Mouse (Mus musculus): Measurements from ENCODE around the gene Trim43a.

DNA sequence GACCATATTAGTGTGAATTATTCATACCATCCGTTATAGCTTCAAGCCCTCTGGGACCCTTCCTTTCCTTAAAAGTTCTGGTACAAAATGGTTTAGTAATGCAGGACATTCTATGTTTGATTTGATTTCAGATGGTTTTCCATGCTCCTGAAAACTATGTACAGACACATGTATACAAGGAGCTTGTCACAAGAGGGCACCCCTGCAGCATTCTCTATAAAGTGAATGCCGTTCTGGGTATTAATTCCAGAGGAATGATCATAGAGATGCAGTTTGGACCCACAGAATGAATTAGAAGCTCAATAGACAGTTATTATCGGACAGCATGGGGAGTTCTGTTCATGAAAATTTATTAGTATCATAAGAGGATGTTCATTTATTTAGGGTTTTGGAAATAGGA, 35.2 kb upstream of the Trim43a start:
- TF ChIP-seq CTCF (IDR thresholded peaks at IDR 0.05; ENCODE audit: insufficient read depth, low read depth, low read length) (no peak), POLR2A (IDR thresholded peaks at IDR 0.05; ENCODE audit: insufficient read depth, low read depth, low read length) (no peak)

Measured in olfactory bulb, adult 2 months (tissue).